In genomic region chr11:22846093-22846835, GRCm38 (mm10) we compare ENCODE assay signal across 14 mouse cellular contexts. TPM values are rescaled to one million over a fixed set of nuclear protein-coding genes. Genes with fewer than 3 reads are reported as not detected.
A peak's percentile ranks its signal among the peaks of the same experiment; 100 is the strongest.
DNase-seq lines count a peak whose midpoint lies in the region; ATAC-seq lines count a peak whose summit lies in the region.
"Had no signal": no experiment of that assay in that cellular context is flagged by ENCODE, and none has a peak within 500 bp of the region (broad histone marks: within the 10 kb centered on the region; RNA-seq: fewer than 3 reads in every experiment).

No protein-coding gene starts in this region.

- H3K4me1 ChIP-seq in hindbrain, embryonic 16.5 days (ENCODE audit: control insufficient read depth, insufficient read depth, low read depth, low read length): peaks cover 3% of the 10 kb centered on the region; the same call in 1 of the 2 replicates
- peaks cover 3% of the 10 kb centered on the region; the same call in 1 of the 2 replicates for H3K4me1 ChIP-seq in hindbrain, embryonic 12.5 days
- H3K4me1 ChIP-seq in liver, embryonic 15.5 days (replicated peaks): peaks cover 95% of the 10 kb centered on the region
- H3K4me1 ChIP-seq: midbrain, embryonic 12.5 days had no signal

- 0 out of 2 replicates have a peak overlapping the region, but pooled peaks have one; percentile 12 for H3K27ac ChIP-seq in hindbrain, embryonic 16.5 days (ENCODE audit: low read depth, low read length)
- no peak overlapping the region for H3K27ac ChIP-seq in hindbrain, embryonic 12.5 days
- peak overlapping the region; percentile 81 for H3K27ac ChIP-seq in liver, embryonic 15.5 days (replicated peaks)
- H3K27ac ChIP-seq: midbrain, embryonic 12.5 days had no signal

- 0 out of 2 replicates have a peak, but pooled peaks have one; percentile 10 for ATAC-seq in hindbrain, embryonic 16.5 days
- ATAC-seq in hindbrain, embryonic 12.5 days (ENCODE audit: low FRiP score): no peak
- no peak for ATAC-seq in liver, embryonic 15.5 days (ENCODE audit: insufficient read depth)
- ATAC-seq in inflammation-experienced regulatory T-cells, adult 6 months: no peak
- ATAC-seq: forebrain, embryonic 16.5 days; intestine, embryonic 16.5 days had no signal

- peak; percentile 59 to 64 for DNase-seq in spleen, postnatal 36 days (ENCODE audit: low spot score in 2 of 2)
- DNase-seq in spleen, postnatal 10 days (ENCODE audit: low spot score in 2 of 2): no peak
- peak; percentile 64 for DNase-seq in thymus, postnatal 4 days
- DNase-seq in T-cell, adult 2 months (ENCODE audit: low spot score): no peak
- DNase-seq: gastrocnemius, postnatal 36 days; heart, postnatal 10 days; lung, embryonic 14.5 days had no signal

- no peak overlapping the region for H3K4me3 ChIP-seq in hindbrain, embryonic 16.5 days (ENCODE audit: low read length)
- H3K4me3 ChIP-seq in hindbrain, embryonic 12.5 days: no peak overlapping the region
- H3K4me3 ChIP-seq in liver, embryonic 15.5 days (replicated peaks): no peak overlapping the region
- H3K4me3 ChIP-seq: midbrain, embryonic 12.5 days had no signal

- 62% methylated on average over 6 of the region's 6 CpGs for WGBS in hindbrain, embryonic 16.5 days
- 53% methylated on average over 6 of the region's 6 CpGs for WGBS in hindbrain, embryonic 12.5 days
- WGBS in liver, embryonic 15.5 days (ENCODE audit: insufficient replicate concordance): 14% methylated on average over 6 of the region's 6 CpGs

- no peaks in the 10 kb centered on the region for H3K27me3 ChIP-seq in hindbrain, embryonic 16.5 days (replicated peaks; ENCODE audit: control insufficient read depth, insufficient read depth, low read length)
- no peaks in the 10 kb centered on the region for H3K27me3 ChIP-seq in hindbrain, embryonic 12.5 days
- no peaks in the 10 kb centered on the region for H3K27me3 ChIP-seq in liver, embryonic 15.5 days
- H3K27me3 ChIP-seq: midbrain, embryonic 12.5 days had no signal

- no peak overlapping the region for H3K4me2 ChIP-seq in hindbrain, embryonic 16.5 days (ENCODE audit: low read length)
- H3K4me2 ChIP-seq in hindbrain, embryonic 12.5 days (replicated peaks): no peak overlapping the region
- peak overlapping the region; percentile 36 for H3K4me2 ChIP-seq in liver, embryonic 15.5 days
- H3K4me2 ChIP-seq: lung, embryonic 14.5 days; midbrain, embryonic 12.5 days had no signal

- no peaks in the 10 kb centered on the region for H3K36me3 ChIP-seq in hindbrain, embryonic 16.5 days (ENCODE audit: control insufficient read depth, insufficient read depth, low read length)
- H3K36me3 ChIP-seq in hindbrain, embryonic 12.5 days: no peaks in the 10 kb centered on the region
- H3K36me3 ChIP-seq in liver, embryonic 15.5 days (replicated peaks): no peaks in the 10 kb centered on the region
- H3K36me3 ChIP-seq: midbrain, embryonic 12.5 days had no signal

- no peak overlapping the region for H3K9ac ChIP-seq in hindbrain, embryonic 16.5 days (ENCODE audit: low read depth, low read length)
- H3K9ac ChIP-seq in hindbrain, embryonic 12.5 days: no peak overlapping the region
- H3K9ac ChIP-seq in liver, embryonic 15.5 days: 0 out of 2 replicates have a peak overlapping the region, but pooled peaks have one; percentile 6
- H3K9ac ChIP-seq: lung, embryonic 14.5 days; midbrain, embryonic 12.5 days had no signal

- H3K9me3 ChIP-seq in hindbrain, embryonic 16.5 days (ENCODE audit: control insufficient read depth, low read length): no peaks in the 10 kb centered on the region
- no peaks in the 10 kb centered on the region for H3K9me3 ChIP-seq in hindbrain, embryonic 12.5 days (replicated peaks)
- H3K9me3 ChIP-seq in liver, embryonic 15.5 days (replicated peaks): no peaks in the 10 kb centered on the region
- H3K9me3 ChIP-seq: midbrain, embryonic 12.5 days had no signal

RNA-seq across cellular contexts. Expression of gene B3gnt2, which starts 14.5 kb away (rescaled TPM):
- polyA plus RNA-seq in hindbrain, embryonic 16.5 days (2015; fragmentation: Nextera tagmentation; extraction: Ambion mirVana): 2.1 and 2.7 TPM in 2 replicates
- polyA plus RNA-seq in hindbrain, embryonic 12.5 days (2016; fragmentation: Nextera tagmentation; extraction: Ambion mirVana): 3.4 and 4.7 TPM in 2 replicates
- polyA plus RNA-seq in liver, embryonic 15.5 days (2015; fragmentation: Nextera tagmentation; extraction: Ambion mirVana): 5.3 TPM in 2 replicates
- polyA plus RNA-seq in inflammation-experienced regulatory T-cells, adult 6 months (2017; shearing (Covaris generic)): 10 to 100 TPM in 1 of 3 experiments, 1 to 10 TPM in 2; 5.8 to 12.1 (median 7.6) TPM

Comparison
In these comparisons a context has a peak if more than half of its experiments do, and no peak if none do; other contexts are left out.
1. DNase-seq: peak in spleen, postnatal 36 days (2 of 2) and thymus, postnatal 4 days (single experiment); none in spleen, postnatal 10 days (0 of 2) and T-cell, adult 2 months (single experiment).